Mouse (Mus musculus) liver, embryonic 15.5 days (tissue): ENCODE data around the gene Nt5c2. TPM values are rescaled to one million over a fixed set of nuclear protein-coding genes. Genes with fewer than 3 reads are reported as not detected.
"Not testable (repeated sequence)": the region's sequence is repeated elsewhere in the genome, so short reads cannot be mapped to it uniquely, and the experiment has no call there.

Source experiments
- ATAC-seq: fragments of 200-750 bp; cut with Nextera tagmentation; 2 replicates; pipeline ENCODE4 v1.8.0; 2017; ENCODE audit warnings: moderate number of reproducible peaks, mild to moderate bottlenecking, moderate library complexity; ENCODE audit not compliant: insufficient read depth
- H3K27ac ChIP-seq: fragments of 300-500 bp; sonication (generic); replicated peaks from 2 replicates; pipeline ENCODE4 v1.5.1; 2015; ENCODE audit warnings: mild to moderate bottlenecking, inconsistent platforms
- H3K27me3 ChIP-seq: fragments of 300-500 bp; sonication (generic); 2 replicates; pipeline ENCODE4 v1.6.1; 2015; ENCODE audit warnings: mild to moderate bottlenecking, inconsistent platforms
- H3K36me3 ChIP-seq: fragments of 300-500 bp; sonication (generic); replicated peaks from 2 replicates; pipeline ENCODE4 v1.6.1; 2015; ENCODE audit warnings: moderate library complexity, mild to moderate bottlenecking, inconsistent platforms
- H3K4me1 ChIP-seq: fragments of 300-500 bp; sonication (generic); replicated peaks from 2 replicates; pipeline ENCODE4 v1.6.1; 2015; ENCODE audit warnings: inconsistent platforms
- H3K4me2 ChIP-seq: fragments of 300-500 bp; sonication (generic); 2 replicates; pipeline ENCODE4 v1.6.1; 2015; ENCODE audit warnings: moderate library complexity, mild to moderate bottlenecking, inconsistent platforms
- H3K4me3 ChIP-seq: fragments of 300-500 bp; sonication (generic); replicated peaks from 2 replicates; pipeline ENCODE4 v1.5.1; 2015; ENCODE audit warnings: mild to moderate bottlenecking, inconsistent platforms
- H3K9ac ChIP-seq: fragments of 300-500 bp; sonication (generic); 2 replicates; pipeline ENCODE4 v1.6.1; 2015; ENCODE audit warnings: moderate library complexity, mild to moderate bottlenecking, inconsistent platforms
- H3K9me3 ChIP-seq: fragments of 300-500 bp; sonication (generic); replicated peaks from 2 replicates; pipeline ENCODE4 v1.6.1; 2016; ENCODE audit warnings: inconsistent platforms
- WGBS: fragments of 180-500 bp; shearing (Covaris S2); methylation state at CpG from one replicate; pipeline ENCODE4 v1.1.7; 2015; ENCODE audit warnings: mixed read lengths; ENCODE audit not compliant: insufficient replicate concordance; 5-methylcytosine and 5-hydroxymethylcytosine counted together
- polyA plus RNA-seq: library from polyadenylated mRNA; unstranded; fragments of >200 nt; fragmentation: Nextera tagmentation; extraction: Ambion mirVana; gene quantifications from 2 replicates; pipeline ENCODE4 v1.2.1, GENCODE M21; 2015

Gene Nt5c2
- polyA plus RNA-seq, 1 experiment from 2014 or later: 42.7 TPM

DNA sequence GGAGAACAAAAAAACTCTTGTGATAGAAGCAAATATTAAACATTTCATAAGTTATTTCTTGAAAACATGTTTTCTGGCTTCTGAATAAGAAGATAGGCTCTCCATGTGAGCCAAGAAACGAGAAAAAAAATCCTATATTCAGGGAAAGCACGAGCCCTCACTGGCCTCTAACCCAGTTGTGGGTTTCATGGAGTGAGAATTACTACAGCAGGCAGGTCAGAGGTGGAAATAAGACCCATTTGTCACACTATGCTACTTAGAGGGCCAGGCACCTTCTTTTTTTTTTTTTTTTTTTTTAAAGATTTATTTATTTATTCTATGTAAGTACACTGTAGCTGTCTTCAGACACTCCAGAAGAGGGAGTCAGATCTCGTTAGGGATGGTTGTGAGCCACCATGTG is 14.6 kb downstream of the Nt5c2 start:
- whole genome bisulfite sequencing: 68% methylated on average over 3 of the region's 3 CpGs
- H3K27ac ChIP-seq, H3K4me3 ChIP-seq: not testable (repeated sequence)

DNA sequence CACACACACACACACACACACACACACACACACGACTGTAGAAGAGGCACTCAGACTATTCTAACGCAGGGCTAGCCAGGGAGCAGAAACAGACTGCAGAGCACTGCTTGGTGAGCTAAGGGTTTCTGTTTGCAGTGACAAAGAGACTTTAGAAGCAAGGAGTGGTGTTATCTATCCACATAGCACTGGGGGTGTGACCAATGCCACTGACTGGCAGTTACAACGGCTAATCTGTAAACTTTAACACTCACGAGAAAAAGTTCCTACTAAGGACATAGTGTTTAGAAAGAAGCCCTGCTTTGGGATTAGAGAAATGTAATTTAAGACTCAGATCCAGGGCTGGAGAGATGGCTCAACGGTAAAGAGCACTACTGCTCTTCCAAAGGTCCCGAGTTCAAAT is 15.2 kb downstream of the Nt5c2 start:
- no peak overlapping the region for H3K9ac ChIP-seq
- peaks cover 17% of the 10 kb centered on the region for H3K4me1 ChIP-seq
- no peaks in the 10 kb centered on the region for H3K36me3 ChIP-seq
- H3K9me3 ChIP-seq: no peaks in the 10 kb centered on the region
- WGBS: 25% methylated on average over 6 of the region's 6 CpGs
- peak; percentile 84 for ATAC-seq
- peak overlapping the region; percentile 64 for H3K27ac ChIP-seq
- no peaks in the 10 kb centered on the region for H3K27me3 ChIP-seq
- H3K4me2 ChIP-seq: peak overlapping the region; percentile 37
- no peak overlapping the region for H3K4me3 ChIP-seq

More for the DNA sequence above, 14.6 kb downstream of the Nt5c2 start:
- not testable (repeated sequence) for H3K9ac ChIP-seq, H3K36me3 ChIP-seq, H3K9me3 ChIP-seq, H3K4me2 ChIP-seq, ATAC-seq, H3K27me3 ChIP-seq
- peaks cover 17% of the 10 kb centered on the region for H3K4me1 ChIP-seq

DNA sequence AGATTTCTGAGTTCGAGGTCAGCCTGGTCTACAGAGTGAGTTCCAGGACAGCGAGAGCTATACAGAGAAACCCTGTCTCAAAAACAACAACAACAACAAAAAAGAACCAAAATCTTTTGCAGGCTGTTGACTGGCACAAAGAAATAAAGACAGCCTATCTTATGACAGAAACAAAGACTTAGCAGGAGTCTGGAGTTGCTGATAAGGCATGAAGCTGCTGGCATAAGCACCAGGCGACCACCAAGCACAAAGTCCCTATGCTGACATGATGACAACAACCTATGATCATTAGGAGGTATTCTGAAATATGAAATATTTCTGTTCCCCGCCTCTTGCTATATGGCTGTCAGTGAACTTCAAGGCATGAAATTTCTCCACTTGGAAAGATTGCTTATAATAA is 16.0 kb downstream of the Nt5c2 start:
- Histone ChIP-seq H3K9me3 (no peaks in the 10 kb centered on the region), H3K36me3 (no peaks in the 10 kb centered on the region), H3K9ac (no peak overlapping the region), H3K4me1 (peaks cover 17% of the 10 kb centered on the region), H3K27ac (peak overlapping the region; percentile 64; the same call in 1 of the 2 replicates), H3K4me2 (peak overlapping the region; percentile 37), H3K4me3 (no peak overlapping the region), H3K27me3 (no peaks in the 10 kb centered on the region)
- WGBS: 21% methylated on average over 4 of the region's 4 CpGs
- 0 out of 2 replicates have a peak, but pooled peaks have one; percentile 18 for ATAC-seq

DNA sequence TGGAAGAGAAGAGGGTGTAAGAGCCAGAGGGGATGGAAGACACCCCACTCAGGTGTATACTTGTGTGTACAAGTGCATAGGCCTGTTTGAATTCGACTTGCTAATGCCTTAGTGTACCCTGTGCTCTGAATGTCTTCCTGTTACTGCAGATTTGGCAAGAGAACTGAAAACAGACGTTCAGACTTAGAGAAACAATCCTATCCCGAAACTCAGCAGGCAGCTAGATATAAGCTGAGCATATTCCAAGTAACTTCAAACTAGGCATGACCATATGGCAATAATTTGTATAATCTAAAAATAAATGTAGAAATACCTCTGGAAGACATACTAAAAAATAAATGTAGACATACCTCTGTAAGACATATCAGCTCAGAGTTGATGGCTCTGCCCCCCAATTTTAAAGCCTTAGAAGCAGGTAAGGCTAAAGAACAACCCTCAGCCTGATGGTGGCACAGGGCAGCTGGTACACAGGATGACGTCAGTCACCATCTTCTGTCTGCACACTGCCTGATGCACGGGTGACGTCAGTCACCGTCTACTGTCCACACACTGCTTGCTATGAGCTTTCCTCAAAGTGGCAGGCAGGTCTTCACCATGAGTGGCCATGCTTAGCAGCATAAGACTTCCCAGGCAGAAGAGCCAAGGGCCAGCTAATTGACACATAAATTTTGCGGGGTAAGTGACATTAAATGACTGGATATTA is 16.6 kb downstream of the Nt5c2 start:
- peaks cover 17% of the 10 kb centered on the region for H3K4me1 ChIP-seq
- no peak for ATAC-seq
- 0 out of 2 replicates have a peak overlapping the region, but pooled peaks have one; percentile 19 for H3K27ac ChIP-seq
- no peak overlapping the region for H3K4me3 ChIP-seq
- no peaks in the 10 kb centered on the region for H3K27me3 ChIP-seq
- no peaks in the 10 kb centered on the region for H3K36me3 ChIP-seq
- H3K9ac ChIP-seq: no peak overlapping the region
- no peaks in the 10 kb centered on the region for H3K9me3 ChIP-seq
- 47% methylated on average over 8 of the region's 8 CpGs for WGBS
- H3K4me2 ChIP-seq: no peak overlapping the region

DNA sequence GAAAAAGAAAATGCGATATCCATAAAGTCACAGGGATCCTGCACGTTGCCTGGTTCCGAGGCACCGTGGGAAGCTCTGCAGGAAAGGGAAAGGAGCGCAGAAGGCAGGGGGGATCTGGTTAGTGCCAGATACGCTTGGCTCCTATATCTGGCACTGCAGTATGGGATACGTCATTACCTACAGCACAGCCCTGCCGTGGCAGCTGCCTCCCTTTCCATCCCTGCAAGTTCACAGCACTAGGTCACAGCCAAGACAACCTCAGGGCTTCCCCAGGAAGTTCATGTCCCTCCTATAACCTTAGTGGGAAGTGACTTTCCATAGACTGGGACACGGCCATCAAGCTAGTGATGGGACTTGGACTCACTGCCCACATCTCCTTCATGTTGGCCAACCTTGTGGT is 18.9 kb downstream of the Nt5c2 start:
- no peak overlapping the region for H3K9ac ChIP-seq
- 78% methylated on average over 9 of the region's 9 CpGs for WGBS
- H3K27me3 ChIP-seq: no peaks in the 10 kb centered on the region
- H3K9me3 ChIP-seq: no peaks in the 10 kb centered on the region
- H3K4me1 ChIP-seq: peaks cover 17% of the 10 kb centered on the region
- no peak overlapping the region for H3K4me2 ChIP-seq
- no peak for ATAC-seq
- H3K36me3 ChIP-seq: no peaks in the 10 kb centered on the region
- H3K27ac ChIP-seq: no peak overlapping the region
- no peak overlapping the region for H3K4me3 ChIP-seq

DNA sequence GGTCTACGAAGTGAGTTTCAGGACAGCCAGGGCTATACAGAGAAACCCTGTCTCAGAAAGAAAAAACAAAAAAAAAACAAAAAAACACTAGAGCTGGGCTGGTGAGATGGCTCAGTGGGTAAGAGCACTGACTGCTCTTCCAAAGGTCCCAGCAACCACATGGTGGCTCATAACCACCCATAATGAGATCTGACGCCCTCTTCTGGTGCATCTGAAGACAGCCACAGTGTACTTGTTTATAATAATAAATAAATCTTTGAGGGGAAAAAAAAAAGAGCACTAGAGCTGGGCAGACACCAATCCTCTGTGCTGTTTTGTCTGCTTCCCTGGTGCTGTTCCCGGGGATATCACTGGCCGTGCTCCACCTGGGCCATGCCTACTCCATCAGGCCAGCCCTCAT is 22.6 kb downstream of the Nt5c2 start:
- not testable (repeated sequence) for H3K4me2 ChIP-seq, H3K9me3 ChIP-seq, H3K27ac ChIP-seq, H3K9ac ChIP-seq, H3K27me3 ChIP-seq, H3K36me3 ChIP-seq, H3K4me3 ChIP-seq, ATAC-seq
- H3K4me1 ChIP-seq: peaks cover 34% of the 10 kb centered on the region
- WGBS: 56% methylated on average over 4 of the region's 4 CpGs

DNA sequence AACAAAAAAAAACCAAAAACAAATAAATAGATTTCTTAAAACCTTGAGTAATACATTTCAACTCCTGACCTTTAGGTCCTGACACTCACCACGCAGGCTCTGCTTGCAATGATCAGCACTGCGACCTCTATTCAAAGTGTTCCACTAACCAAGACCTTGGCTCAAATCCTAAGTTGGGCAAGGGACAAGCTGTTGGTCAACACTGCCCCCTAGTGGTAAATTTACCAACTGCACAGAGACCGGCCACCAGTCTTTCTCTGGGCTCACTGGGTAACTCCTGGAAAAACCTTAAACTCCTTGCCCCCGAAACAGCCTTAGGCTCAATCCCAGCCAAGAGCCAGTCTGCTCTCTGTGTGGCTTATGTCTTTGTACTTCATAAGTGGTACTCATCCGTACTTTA is 23.8 kb downstream of the Nt5c2 start:
- H3K9ac ChIP-seq: no peak overlapping the region
- peaks cover 45% of the 10 kb centered on the region for H3K4me1 ChIP-seq
- 4% methylated on average over 5 of the region's 5 CpGs for WGBS
- no peaks in the 10 kb centered on the region for H3K36me3 ChIP-seq
- H3K9me3 ChIP-seq: no peaks in the 10 kb centered on the region
- no peak overlapping the region for H3K27ac ChIP-seq
- no peak for ATAC-seq
- no peak overlapping the region for H3K4me3 ChIP-seq
- no peaks in the 10 kb centered on the region for H3K27me3 ChIP-seq
- H3K4me2 ChIP-seq: no peak overlapping the region

DNA sequence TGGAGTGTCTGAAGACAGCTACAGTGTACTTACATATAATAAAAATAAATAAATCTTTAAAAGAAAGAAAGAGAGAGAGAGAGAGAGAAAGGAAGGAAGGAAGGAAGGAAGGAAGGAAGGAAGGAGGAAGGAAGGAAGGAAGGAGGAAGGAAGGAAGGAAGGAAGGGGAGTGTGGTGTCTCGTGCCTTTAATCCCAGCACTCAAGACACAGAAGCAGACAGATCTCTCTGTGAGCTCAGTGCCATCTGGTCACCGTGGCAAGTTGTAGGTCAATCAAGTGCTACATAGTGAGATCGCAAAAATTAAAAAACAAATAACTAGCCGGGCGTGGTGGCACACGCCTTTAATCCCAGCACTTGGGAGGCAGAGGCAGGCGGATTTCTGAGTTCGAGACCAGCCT is 24.3 kb downstream of the Nt5c2 start:
- H3K9ac ChIP-seq, ATAC-seq, H3K36me3 ChIP-seq, H3K9me3 ChIP-seq, H3K27me3 ChIP-seq, H3K4me3 ChIP-seq, H3K4me2 ChIP-seq, H3K27ac ChIP-seq: not testable (repeated sequence)
- peaks cover 50% of the 10 kb centered on the region for H3K4me1 ChIP-seq
- WGBS: 55% methylated on average over 8 of the region's 8 CpGs

DNA sequence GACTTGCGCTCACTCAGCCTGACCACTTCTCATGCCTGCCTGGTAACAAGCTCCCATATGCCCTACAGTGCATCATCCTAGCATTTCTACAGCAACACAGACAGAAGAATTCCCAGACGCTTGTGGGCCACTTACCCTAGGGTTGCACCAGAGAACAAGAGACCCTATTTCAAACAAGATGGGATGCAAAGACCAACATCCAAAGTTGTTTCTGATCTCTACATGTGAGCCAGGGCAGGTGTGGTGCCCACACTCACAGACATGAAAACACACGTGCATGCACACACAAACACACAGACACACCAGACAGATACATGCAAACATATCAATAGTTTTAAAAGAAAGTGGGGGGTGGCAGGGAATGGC is 24.8 kb downstream of the Nt5c2 start:
- Histone ChIP-seq H3K9ac (peak overlapping the region; percentile 22), H3K27me3 (no peaks in the 10 kb centered on the region), H3K27ac (peak overlapping the region; percentile 94), H3K9me3 (no peaks in the 10 kb centered on the region), H3K36me3 (no peaks in the 10 kb centered on the region), H3K4me1 (peaks cover 55% of the 10 kb centered on the region), H3K4me2 (peak overlapping the region; percentile 52), H3K4me3 (no peak overlapping the region)
- WGBS: 73% methylated on average over 3 of the region's 3 CpGs
- ATAC-seq: no peak

DNA sequence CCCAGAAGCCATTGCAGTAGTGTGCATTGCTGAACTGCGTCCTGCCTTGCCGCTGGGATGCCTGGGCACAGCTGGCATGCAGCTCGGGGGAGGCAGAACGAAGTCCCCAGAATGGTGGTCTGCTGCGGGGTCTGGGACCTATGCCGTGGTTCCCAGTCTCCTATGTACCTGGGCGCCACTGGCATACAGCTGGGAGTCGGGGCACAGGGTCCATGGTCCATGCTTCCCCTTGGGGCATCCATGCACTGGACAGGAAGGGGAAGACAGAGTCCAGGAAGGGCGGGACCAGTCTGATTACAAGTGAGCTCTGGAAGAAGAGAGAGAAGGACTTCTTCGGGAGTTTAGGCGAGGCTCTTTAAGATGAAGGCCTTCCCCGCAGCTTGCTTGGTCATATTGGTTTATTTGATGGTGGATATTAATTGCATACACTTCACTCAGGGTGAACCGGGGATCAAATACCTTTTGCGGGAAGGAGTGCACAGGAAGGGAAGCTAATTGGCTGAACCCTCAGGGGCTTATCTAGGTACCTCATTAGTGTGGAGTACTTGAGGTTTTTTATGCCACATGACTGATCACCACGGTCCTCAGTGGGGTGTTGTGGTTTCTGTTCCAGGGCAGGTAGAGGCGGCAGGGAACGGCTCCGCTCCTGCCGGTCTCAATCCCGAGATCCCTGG is 25.3 kb downstream of the Nt5c2 start:
- Histone ChIP-seq H3K9me3 (no peaks in the 10 kb centered on the region), H3K36me3 (no peaks in the 10 kb centered on the region), H3K27ac (peak overlapping the region; percentile 94), H3K4me1 (peaks cover 60% of the 10 kb centered on the region), H3K27me3 (no peaks in the 10 kb centered on the region), H3K4me2 (peak overlapping the region; percentile 52), H3K4me3 (no peak overlapping the region), H3K9ac (peak overlapping the region; percentile 22)
- WGBS: 50% methylated on average over 20 of the region's 20 CpGs
- no peak for ATAC-seq

DNA sequence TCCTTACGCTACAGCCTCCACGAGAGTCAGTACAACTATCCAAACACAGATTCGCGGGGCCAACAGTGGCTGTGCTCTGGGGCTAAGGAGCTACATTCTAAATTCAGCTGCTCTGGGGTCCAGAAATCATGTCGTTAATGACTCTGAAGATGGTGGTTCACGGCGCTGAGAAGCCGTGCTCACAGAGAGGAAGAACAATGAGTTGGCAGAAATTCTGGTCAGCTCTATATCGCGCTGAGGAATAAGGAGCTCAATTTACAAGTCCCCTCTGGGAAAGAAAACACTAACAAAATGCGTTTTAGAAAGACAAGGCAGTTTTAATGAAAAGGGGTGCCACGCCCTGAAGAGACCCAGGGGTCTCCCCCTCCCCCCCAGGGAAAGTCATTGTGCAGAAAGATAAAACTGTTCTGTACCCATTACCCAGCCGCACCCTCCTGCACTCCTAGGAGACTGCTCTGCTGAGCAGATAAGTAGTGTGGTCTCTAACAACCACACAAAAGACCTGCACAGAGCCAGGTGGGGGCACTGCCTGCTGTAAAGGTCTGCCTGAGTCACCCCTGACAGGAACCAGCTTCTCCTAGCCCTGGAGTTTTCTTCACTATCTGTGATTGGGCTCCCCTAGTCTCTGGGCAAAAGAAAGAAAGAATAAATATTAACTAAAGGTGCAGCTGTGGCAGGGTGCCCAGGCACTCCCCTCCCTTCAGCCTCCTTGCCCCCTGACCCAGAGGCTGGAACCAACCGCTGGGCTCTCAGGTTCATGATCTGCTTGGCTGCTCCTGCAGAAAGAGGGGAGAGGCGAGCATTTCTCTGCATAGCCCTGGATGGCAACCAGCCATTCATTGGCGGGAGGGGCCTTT is 26.5 kb downstream of the Nt5c2 start:
- peak overlapping the region; percentile 57 for H3K9ac ChIP-seq
- peaks cover 70% of the 10 kb centered on the region for H3K4me1 ChIP-seq
- H3K4me2 ChIP-seq: peak overlapping the region; percentile 80
- no peaks in the 10 kb centered on the region for H3K9me3 ChIP-seq
- 14% methylated on average over 16 of the region's 16 CpGs for WGBS
- H3K4me3 ChIP-seq: peak overlapping the region; percentile 52
- H3K27ac ChIP-seq: peak overlapping the region; percentile 94
- peak; percentile 88 for ATAC-seq
- H3K27me3 ChIP-seq: no peaks in the 10 kb centered on the region
- no peaks in the 10 kb centered on the region for H3K36me3 ChIP-seq
